Mouse (Mus musculus) 416B (cell line): ENCODE measurements at regions not wholly inside any gene's neighbourhood (a gene's known extent, or its start where the extent isn't known, plus 50 kb on each side); places are given as distances from the start of the nearest gene placed in this dataset.
"Not testable (repeated sequence)": the region's sequence is repeated elsewhere in the genome, so short reads cannot be mapped to it uniquely, and the experiment has no call there.

Source experiments
- DNase-seq: peaks from one replicate; pipeline ENCODE4 v3.0.0; 2011; ENCODE audit warnings: low read depth

DNA sequence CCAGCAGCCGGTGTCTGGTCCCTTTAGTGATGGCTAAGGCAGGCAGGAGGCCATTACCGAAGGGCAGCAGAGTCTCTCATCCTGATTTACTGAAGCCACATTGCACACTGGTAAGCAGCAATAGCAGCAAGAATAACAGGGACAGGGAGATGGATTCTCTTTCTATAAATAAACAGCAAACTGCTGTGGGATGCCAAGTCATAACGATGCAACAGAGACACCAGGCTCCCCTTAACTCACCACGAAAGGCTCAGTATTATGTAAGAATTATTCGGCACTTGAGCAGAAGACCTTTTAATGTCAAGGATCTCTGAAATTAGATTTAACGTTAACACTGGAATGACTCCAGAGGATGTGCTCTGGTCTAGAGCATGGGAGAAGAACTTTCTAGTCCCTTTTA, 202.1 kb downstream of the Ddx10 start:
- no peak for DNase-seq

DNA sequence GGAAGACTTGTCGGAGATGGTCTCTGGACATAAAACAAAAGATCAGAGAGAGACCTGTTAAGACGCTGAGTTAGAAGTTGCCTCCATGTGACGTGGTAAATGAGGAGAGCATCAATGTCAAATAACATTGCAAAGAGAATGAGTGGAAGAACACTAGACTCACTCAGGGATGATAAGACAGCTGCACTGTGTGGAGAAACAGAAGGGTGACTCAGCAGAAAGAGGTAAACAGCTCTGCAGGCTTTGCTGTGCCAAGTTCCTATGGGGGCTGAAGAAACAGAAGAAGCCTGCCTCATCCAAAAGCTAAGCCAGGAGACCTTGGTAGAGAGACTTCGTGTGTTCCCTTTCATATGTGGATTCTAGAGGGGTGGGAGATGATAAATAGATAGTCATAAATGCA, 214.1 kb downstream of the Ddx10 start:
- peak; percentile 32 for DNase-seq

DNA sequence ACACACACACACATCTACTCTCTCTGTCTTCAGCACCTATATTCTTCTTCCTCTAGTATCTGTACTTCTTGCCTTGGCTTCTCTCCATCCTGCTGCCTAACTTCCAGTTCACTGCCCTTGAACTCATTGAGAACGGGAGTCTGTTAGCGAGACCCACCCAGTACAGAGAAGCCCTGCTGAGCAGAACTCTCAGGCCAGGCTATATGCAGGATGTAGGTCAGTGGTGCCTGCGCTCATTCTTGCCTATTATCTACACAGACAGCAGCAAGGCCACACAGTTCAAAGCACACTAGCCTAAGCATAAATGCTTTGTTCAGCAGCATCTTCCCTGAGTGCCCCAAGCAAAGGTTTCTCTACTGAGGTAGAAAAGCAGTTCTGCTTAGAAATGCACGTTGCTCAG, 225.8 kb downstream of the Ddx10 start:
- no peak for DNase-seq

- DNase-seq: peak; percentile 6
Observed at GRCm38 (mm10) chr9:53010741-53011140, 237.1 kb downstream of the Ddx10 start.

GRCm38 (mm10) chr9:53007395-53007794, 240.5 kb downstream of the Ddx10 start:
- peak; percentile 3 for DNase-seq

DNA sequence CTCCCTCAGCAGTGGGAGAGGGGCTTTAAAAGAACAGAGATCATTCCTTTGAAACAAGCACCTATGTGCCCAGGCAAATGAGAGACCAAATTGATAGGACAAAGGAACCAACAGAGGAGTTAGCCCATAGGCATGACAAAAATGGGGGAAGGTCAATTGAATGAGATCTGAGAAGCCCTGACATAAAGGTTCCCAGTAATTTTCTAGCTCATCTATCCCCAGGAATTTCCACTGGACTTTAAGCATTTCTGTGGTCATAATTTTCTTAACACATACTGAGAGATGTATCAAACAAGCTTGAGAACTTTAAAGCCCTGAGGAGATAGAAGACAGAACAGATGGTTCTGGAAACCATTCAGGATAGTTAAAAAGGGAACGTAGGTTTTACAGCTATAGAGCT, 241.8 kb downstream of the Ddx10 start:
- no peak for DNase-seq

DNA sequence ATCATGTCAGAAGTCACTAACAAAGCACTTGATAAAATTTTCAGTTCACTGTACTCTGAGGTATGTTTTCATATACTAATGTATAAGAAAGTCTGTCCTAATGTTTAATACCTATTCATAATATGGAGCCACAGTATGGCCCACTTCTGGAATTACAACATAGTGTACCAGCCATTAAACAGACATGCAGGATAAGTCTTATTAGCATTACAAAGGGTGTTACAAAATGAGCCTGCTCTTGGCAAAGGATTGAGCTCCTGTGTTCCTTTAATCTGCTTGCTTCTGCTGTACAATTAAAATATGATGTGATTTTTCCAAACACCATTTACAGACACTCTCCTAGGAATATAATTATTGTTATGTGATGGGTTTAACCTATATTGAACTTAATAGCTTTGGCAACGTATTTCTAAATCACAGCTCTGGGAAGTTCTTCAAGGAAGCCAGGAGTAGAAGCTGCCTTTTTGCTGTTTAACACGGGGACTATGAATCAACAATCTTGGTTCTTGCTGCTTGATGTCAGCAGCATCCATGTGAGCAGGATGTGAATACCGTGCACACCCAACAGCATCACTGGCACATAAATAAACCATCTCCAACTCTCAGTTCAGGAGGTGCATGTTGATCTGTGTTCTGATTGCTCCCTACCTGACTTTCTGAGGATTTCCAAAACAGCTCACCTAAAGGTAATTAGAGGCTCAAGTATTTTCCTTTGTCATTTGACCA, 243.4 kb downstream of the Ddx10 start:
- no peak for DNase-seq

DNA sequence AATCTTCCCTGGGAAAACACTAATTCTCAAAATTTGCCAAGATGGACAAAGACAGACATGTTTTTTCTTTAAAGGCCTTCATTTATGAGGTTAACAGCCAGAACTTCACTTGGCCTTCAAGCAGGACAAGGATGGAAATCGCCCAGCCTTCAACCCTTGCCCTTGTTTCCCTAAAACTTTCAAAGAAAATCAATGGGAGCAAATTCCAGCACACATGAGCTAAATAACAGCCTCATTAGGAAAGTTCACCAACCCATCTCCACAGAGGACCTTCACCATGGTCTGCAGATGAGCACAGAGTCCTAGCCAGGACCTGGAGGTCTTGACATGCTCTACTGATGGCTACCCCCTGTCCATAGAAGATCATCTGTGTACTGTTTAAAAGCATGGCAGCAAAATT, 271.8 kb downstream of the Ddx10 start:
- DNase-seq: no peak

DNA sequence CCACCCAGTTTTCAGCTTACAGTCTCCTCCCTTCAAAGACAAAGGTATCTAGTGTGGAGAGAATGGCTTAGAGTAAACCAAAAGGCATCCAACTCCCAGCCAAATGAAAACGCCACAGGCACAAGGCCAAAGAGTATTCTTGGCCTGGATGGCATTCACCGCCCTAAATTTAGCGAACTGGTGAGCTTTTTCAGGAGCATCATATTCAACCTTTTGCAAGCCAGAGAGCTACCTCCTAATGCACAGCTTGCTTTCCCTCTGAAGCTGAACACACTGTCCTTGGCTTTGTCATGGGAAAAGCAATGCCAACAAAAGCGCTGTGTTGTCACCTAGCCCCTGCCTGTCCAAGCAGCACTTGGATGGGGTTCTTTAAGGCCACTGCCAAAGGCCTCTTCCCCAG, 282.2 kb downstream of the Ddx10 start:
- no peak for DNase-seq

- no peak for DNase-seq
Observed at GRCm38 (mm10) chr9:52959668-52960067, 280.1 kb upstream of the AI593442 start.

DNA sequence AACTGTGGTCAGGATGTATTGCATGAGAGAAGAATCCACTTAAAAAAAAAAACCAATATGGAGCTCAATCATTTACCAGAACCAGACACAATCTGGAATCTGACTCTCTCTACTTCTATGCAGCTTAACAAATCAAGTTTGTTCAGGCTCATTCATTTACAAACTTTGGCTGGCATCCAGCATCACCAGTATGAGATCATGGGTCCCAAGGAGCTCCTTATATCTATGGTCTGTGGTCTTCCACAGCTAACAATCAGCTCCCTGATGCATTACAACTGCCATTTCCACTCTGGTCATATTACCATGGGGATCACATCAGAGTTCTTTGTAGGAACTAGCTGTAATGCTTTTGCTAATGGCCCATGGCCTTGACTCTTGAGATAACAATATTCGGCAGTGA, 277.7 kb upstream of the AI593442 start:
- DNase-seq: peak; percentile 2

DNA sequence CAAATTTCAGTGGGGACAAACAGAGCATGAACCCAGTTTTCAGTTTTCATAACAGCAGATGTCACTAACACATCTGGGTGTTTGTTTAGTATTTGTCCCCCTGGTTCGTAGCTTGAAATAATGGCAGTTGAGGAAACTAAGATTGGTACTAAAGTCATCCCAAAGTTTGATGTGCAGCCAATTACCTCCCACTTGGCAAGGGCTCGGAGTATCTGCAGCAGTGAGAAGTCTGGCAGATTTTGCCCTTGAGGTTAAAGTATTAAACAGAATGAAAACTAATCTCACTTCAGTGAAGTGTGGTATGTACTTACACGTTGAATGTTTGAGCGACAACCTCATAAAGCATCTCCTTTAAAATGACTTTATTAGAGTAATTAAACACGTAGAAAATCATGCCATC, 264.5 kb upstream of the AI593442 start:
- no peak for DNase-seq

DNA sequence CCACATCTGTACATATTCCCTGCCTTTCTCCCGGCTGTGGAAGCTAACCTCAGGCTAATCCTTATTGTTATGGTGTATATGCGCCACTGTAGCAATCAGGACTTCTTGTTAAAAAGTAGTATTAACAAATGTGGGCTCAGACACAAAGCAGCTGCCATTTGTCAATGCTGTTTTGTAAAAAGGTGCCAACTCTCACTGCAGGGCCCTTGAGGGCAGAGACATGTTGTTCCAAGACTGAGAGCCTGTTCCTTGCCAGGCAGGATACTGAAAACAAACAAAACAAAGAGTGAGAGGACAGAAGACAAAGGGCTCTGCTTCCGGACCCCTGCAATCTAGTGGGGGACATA, 262.0 kb upstream of the AI593442 start:
- no peak for DNase-seq

GRCm38 (mm10) chr9:52940964-52941636, 261.5 kb upstream of the AI593442 start:
- DNase-seq: no peak

GRCm38 (mm10) chr9:52935082-52935481, 255.5 kb upstream of the AI593442 start:
- DNase-seq: no peak

DNA sequence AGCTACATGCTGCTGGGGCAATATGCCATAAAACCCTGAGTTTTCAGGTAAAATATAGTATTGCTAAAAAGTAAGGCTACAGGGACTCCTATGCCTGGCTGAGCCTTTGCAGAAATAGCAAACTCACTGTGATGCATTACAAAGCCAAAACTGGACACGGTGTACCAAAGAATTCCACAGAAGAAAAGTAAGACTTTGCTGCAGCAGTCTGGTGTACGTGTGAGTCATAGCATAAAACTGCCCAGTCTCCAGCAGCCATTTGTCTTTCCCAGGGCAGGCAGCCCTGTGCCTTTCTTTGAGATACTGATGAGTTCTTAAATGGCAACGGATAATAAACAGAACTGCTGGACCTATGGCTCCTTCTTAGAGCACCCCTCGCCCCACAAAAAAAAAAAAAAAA, 237.9 kb upstream of the AI593442 start:
- DNase-seq: no peak

DNA sequence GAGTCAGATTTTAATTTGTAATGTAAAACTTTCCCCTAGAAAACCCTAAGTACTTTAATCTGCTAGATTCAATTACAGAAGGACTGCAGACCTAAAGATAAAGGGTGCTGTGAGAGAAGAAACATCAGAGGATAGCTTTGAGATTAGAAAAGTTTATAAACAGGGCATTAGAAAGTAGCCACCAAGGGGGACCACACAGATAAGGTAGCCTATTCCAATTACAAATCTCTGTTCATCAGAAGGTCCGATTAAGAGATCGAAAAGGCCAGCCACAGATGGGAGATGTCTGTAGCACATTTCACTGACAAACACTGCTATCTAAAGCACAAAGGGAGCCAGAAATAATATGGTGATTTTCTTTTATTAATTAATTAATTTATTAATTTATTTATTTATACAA, 209.1 kb upstream of the AI593442 start:
- not testable (repeated sequence) for DNase-seq

DNA sequence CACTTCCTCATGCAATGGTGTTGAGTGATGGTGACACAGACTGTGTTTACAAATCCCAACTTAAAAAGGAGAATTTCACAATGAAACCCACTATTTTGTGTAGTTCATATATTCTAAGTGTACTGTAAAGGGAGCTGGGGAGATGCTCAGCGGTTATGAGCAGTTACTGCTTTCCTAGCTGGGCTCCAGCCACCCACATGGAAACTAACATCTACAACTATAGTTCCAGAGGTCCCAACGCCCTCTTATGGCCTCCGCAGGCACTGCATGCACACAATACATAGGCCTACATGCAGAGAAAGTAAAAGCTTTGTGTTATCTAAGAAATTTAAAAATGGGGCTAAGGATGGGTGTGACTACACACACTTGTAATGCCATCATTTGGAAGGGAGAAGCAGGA, 208.4 kb upstream of the AI593442 start:
- DNase-seq: not testable (repeated sequence)

GRCm38 (mm10) chr9:52867236-52867635, 187.7 kb upstream of the AI593442 start:
- DNase-seq: no peak

GRCm38 (mm10) chr9:52860327-52860726, 180.7 kb upstream of the AI593442 start:
- DNase-seq: no peak

- DNase-seq: no peak
Observed at GRCm38 (mm10) chr9:52858411-52858810, 178.8 kb upstream of the AI593442 start.

DNA sequence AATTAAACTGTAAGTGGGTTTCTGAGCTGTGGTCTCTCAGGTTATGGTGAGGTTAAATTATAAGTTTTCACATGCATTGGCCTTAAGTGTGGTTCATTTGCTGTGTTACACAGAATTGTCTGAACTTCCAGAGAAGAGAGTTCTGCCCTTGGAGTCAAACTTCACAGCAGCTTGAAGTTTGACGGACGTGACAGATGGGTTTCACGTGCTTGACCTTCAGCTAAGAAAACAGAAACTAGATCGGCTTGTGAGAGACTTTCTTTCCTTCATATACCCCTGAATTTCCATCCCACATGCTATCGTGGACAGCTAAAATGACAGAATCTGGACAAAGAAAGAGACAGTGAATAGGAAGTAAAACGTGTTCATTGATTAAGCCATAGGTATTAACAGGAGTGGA, 173.8 kb upstream of the AI593442 start:
- DNase-seq: no peak

- no peak for DNase-seq
Observed at GRCm38 (mm10) chr9:52850552-52850951, 171.0 kb upstream of the AI593442 start.

GRCm38 (mm10) chr9:52849931-52850330, 170.4 kb upstream of the AI593442 start:
- no peak for DNase-seq
